Mouse (Mus musculus): ENCODE data around the gene Shisa2. TPM values are rescaled to one million over a fixed set of nuclear protein-coding genes. Genes with fewer than 3 reads are reported as not detected.
"Not testable (repeated sequence)": the region's sequence is repeated elsewhere in the genome, so short reads cannot be mapped to it uniquely, and the experiment has no call there.

The Shisa2 gene
- 10 to 100 TPM; 72.4 to 88.9 TPM for total RNA-seq (2021)
- long read RNA-seq, experiment 1, transcript Shisa2-201 (2 exons, 3,119 nt), result major isoform, 262 of 284 reads
- long read RNA-seq, experiment 1, partial matches to known transcripts, result 16 of 284 reads
- long read RNA-seq, experiment 1, other reads (novel, unspliced or antisense), result 5 of 284 reads
- long read RNA-seq, experiment 2, transcript Shisa2-201 (2 exons, 3,119 nt), result major isoform, 364 of 385 reads
- long read RNA-seq, experiment 2, partial matches to known transcripts, result 0 of 385 reads
- long read RNA-seq, experiment 2, other reads (novel, unspliced or antisense), result 20 of 385 reads

GRCm38 (mm10) chr14:59625158-59625805 lies at the start of gene Shisa2:
Gene Shisa2 (plus strand): TSS chr14:59625308.
- peak; percentile 68 to 82 for DNase-seq (ENCODE audit: low spot score in 2 of 2)

- no peak for DNase-seq (ENCODE audit: low spot score in 2 of 2)
Observed at GRCm38 (mm10) chr14:59576385-59576784, 48.7 kb upstream of the Shisa2 start.

- no peak for DNase-seq (ENCODE audit: low spot score in 2 of 2)
Observed at GRCm38 (mm10) chr14:59590614-59591013, 34.5 kb upstream of the Shisa2 start.

GRCm38 (mm10) chr14:59591901-59592300 lies 33.2 kb upstream of the Shisa2 start:
- no peak for DNase-seq (ENCODE audit: low spot score in 2 of 2)

- DNase-seq (ENCODE audit: low spot score in 2 of 2), result no peak
Observed at GRCm38 (mm10) chr14:59592593-59592992, 32.5 kb upstream of the Shisa2 start.

- no peak for DNase-seq (ENCODE audit: low spot score in 2 of 2)
Observed at GRCm38 (mm10) chr14:59594988-59595387, 30.1 kb upstream of the Shisa2 start.

- DNase-seq (ENCODE audit: low spot score in 2 of 2), result peak; percentile 89 to 91
Observed at GRCm38 (mm10) chr14:59597398-59598259, 27.5 kb upstream of the Shisa2 start, which contains the start of gene Cdadc1. Gene Cdadc1 (minus strand): TSS chr14:59597959.

GRCm38 (mm10) chr14:59598260-59598627 lies 26.9 kb upstream of the Shisa2 start:
- no peak for DNase-seq (ENCODE audit: low spot score in 2 of 2)

GRCm38 (mm10) chr14:59604002-59604645 lies 21.0 kb upstream of the Shisa2 start:
- DNase-seq (ENCODE audit: low spot score in 2 of 2), result no peak

GRCm38 (mm10) chr14:59605671-59606353 lies 19.3 kb upstream of the Shisa2 start:
- peak; percentile 54 to 64 for DNase-seq (ENCODE audit: low spot score in 2 of 2)

GRCm38 (mm10) chr14:59607021-59607420 lies 18.1 kb upstream of the Shisa2 start:
- DNase-seq (ENCODE audit: low spot score in 2 of 2), result no peak

- peak; percentile 53 to 79 for DNase-seq (ENCODE audit: low spot score in 2 of 2)
Observed at GRCm38 (mm10) chr14:59612920-59613625, 12.0 kb upstream of the Shisa2 start.

GRCm38 (mm10) chr14:59614149-59614548 lies 11.0 kb upstream of the Shisa2 start:
- not testable (repeated sequence) for DNase-seq (ENCODE audit: low spot score in 2 of 2)

GRCm38 (mm10) chr14:59616802-59617201 lies 8.3 kb upstream of the Shisa2 start:
- DNase-seq (ENCODE audit: low spot score in 2 of 2), result no peak

GRCm38 (mm10) chr14:59624326-59624885 lies 702 bp upstream of the Shisa2 start:
- no peak for DNase-seq (ENCODE audit: low spot score in 2 of 2)

GRCm38 (mm10) chr14:59625806-59626364 lies 777 bp downstream of the Shisa2 start:
- peak; percentile 41 to 70 for DNase-seq (ENCODE audit: low spot score in 2 of 2)

- peak in 1 of 2 experiments; percentile 25 for DNase-seq (ENCODE audit: low spot score in 2 of 2)
Observed at GRCm38 (mm10) chr14:59626711-59627110, 1.6 kb downstream of the Shisa2 start.

- DNase-seq (ENCODE audit: low spot score in 2 of 2), result no peak
Observed at GRCm38 (mm10) chr14:59627142-59627680, 2.1 kb downstream of the Shisa2 start.

GRCm38 (mm10) chr14:59627823-59628222 lies 2.7 kb downstream of the Shisa2 start:
- peak in 1 of 2 experiments; percentile 42 for DNase-seq (ENCODE audit: low spot score in 2 of 2)
